Mouse (Mus musculus) CH12.LX (cell line): ENCODE measurements around the gene Kalrn. TPM values are rescaled to one million over a fixed set of nuclear protein-coding genes. Genes with fewer than 3 reads are reported as not detected.

ENCODE experiments used
- DNase-seq: peaks from one replicate; pipeline ENCODE4 v3.0.0-alpha.2; 2013; ENCODE audit errors: extremely low read depth
- H3K27ac ChIP-seq: 2 replicates; pipeline ENCODE4 v1.5.1; 2012; ENCODE audit warnings: low read depth, mild to moderate bottlenecking, control low read depth, moderate library complexity; ENCODE audit not compliant: insufficient read depth
- H3K27me3 ChIP-seq: replicated peaks from 2 replicates; pipeline ENCODE3; 2012; ENCODE audit warnings: inconsistent platforms
- H3K36me3 ChIP-seq, 2 experiments: replicated peaks in 1 of 2; 2 replicates each; pipeline versions ENCODE3 to v1.6.1; 2012; ENCODE audit warnings: inconsistent platforms in 1 of 2, low read length in 1 of 2, mild to moderate bottlenecking in 1 of 2, mixed read lengths in 1 of 2, moderate library complexity in 1 of 2; ENCODE audit not compliant: control insufficient read depth in 1 of 2, insufficient read depth in 1 of 2
- H3K4me1 ChIP-seq, 2 experiments: 2 replicates each; pipeline ENCODE4 v1.6.1; 2012; ENCODE audit warnings: inconsistent platforms in 1 of 2, moderate library complexity in 1 of 2; ENCODE audit not compliant: insufficient read depth in 2 of 2, control insufficient read depth in 1 of 2
- H3K4me2 ChIP-seq: 2 replicates; pipeline ENCODE4 v1.6.1; 2012; ENCODE audit warnings: low read depth, mild to moderate bottlenecking, control low read depth; ENCODE audit not compliant: poor library complexity, insufficient read depth, severe bottlenecking
- H3K4me3 ChIP-seq, 3 experiments: fragments of 150-350 bp in 1 of 3; sonication (generic) in 1 of 3; replicated peaks in 1 of 3; 2 replicates each; pipeline versions ENCODE3 to v1.5.1; 2011 to 2012; ENCODE audit warnings: low read depth in 2 of 3, low read length in 2 of 3, mild to moderate bottlenecking in 2 of 3, moderate library complexity in 2 of 3, control low read depth in 1 of 3, improper control_type of control experiment in 1 of 3, inconsistent platforms in 1 of 3, mixed read lengths in 1 of 3; ENCODE audit not compliant: poor library complexity in 1 of 3
- H3K79me2 ChIP-seq: replicated peaks from 2 replicates; pipeline ENCODE4 v1.6.1; 2012; ENCODE audit warnings: mild to moderate bottlenecking, moderate library complexity; ENCODE audit not compliant: control insufficient read depth, poor library complexity, insufficient read depth, severe bottlenecking; ENCODE audit errors: extremely low read depth
- H3K9ac ChIP-seq: 2 replicates; pipeline ENCODE4 v1.6.1; 2012; ENCODE audit warnings: low read depth, mild to moderate bottlenecking, control low read depth, moderate library complexity; ENCODE audit not compliant: insufficient read depth
- H3K9me3 ChIP-seq: replicated peaks from 2 replicates; pipeline ENCODE3; 2012; ENCODE audit warnings: low read length, inconsistent platforms, mixed read lengths
- BHLHE40 ChIP-seq: IDR thresholded peaks from 2 replicates; pipeline ENCODE4 v1.6.1; 2011; ENCODE audit warnings: mild to moderate bottlenecking, low read depth, low read length, improper control_type of control experiment
- CHD2 ChIP-seq: IDR thresholded peaks from 2 replicates; pipeline ENCODE4 v1.6.1; 2011; ENCODE audit warnings: low read length, improper control_type of control experiment
- CTCF ChIP-seq, 2 experiments: IDR thresholded peaks in 1 of 2; conservative IDR thresholded peaks in 1 of 2; 2 replicates each; pipeline ENCODE4 v1.5.1; 2011 to 2012; ENCODE audit warnings: low read depth in 2 of 2, low read length in 2 of 2, improper control_type of control experiment in 1 of 2, inconsistent platforms in 1 of 2, mild to moderate bottlenecking in 1 of 2, moderate library complexity in 1 of 2
- ELF1 ChIP-seq: IDR thresholded peaks from 2 replicates; pipeline ENCODE4 v1.6.1; 2014; ENCODE audit warnings: low read depth, mild to moderate bottlenecking, inconsistent platforms, low read length, improper control_type of control experiment
- EP300 ChIP-seq: IDR thresholded peaks from 2 replicates; pipeline ENCODE4 v1.6.1; 2011; ENCODE audit warnings: low read length, improper control_type of control experiment
- GABPA ChIP-seq: IDR thresholded peaks from 2 replicates; pipeline ENCODE4 v1.6.1; 2012; ENCODE audit warnings: low read depth, low read length, improper control_type of control experiment, inconsistent platforms; ENCODE audit not compliant: insufficient replicate concordance
- IRF4 ChIP-seq: IDR thresholded peaks from 2 replicates; pipeline ENCODE4 v1.6.1; 2014; ENCODE audit warnings: low read depth, mild to moderate bottlenecking, inconsistent platforms, low read length, improper control_type of control experiment
- JUN ChIP-seq: IDR thresholded peaks from 2 replicates; pipeline ENCODE4 v1.6.1; 2011; ENCODE audit warnings: low read depth, mild to moderate bottlenecking, low read length, improper control_type of control experiment, moderate library complexity; ENCODE audit not compliant: insufficient read depth
- JUND ChIP-seq: conservative IDR thresholded peaks from 2 replicates; pipeline ENCODE4 v1.6.1; 2011; ENCODE audit warnings: low read depth, low read length, improper control_type of control experiment
- KAT2A ChIP-seq: IDR thresholded peaks from 2 replicates; pipeline ENCODE4 v1.6.1; 2012; ENCODE audit warnings: low read length, improper control_type of control experiment, inconsistent platforms; ENCODE audit not compliant: insufficient replicate concordance
- MAX ChIP-seq: IDR thresholded peaks from 2 replicates; pipeline ENCODE4 v1.6.1; 2011; ENCODE audit warnings: low read length, improper control_type of control experiment
- NRF1 ChIP-seq: IDR thresholded peaks from 2 replicates; pipeline ENCODE4 v1.6.1; 2014; ENCODE audit warnings: low read depth, mild to moderate bottlenecking, inconsistent platforms, low read length, improper control_type of control experiment, moderate library complexity
- PAX5 ChIP-seq: IDR thresholded peaks from 2 replicates; pipeline ENCODE4 v1.6.1; 2012; ENCODE audit warnings: low read length, inconsistent platforms, mixed read lengths
- SIN3A ChIP-seq: IDR thresholded peaks from 2 replicates; pipeline ENCODE4 v1.6.1; 2012; ENCODE audit warnings: low read length, improper control_type of control experiment, inconsistent platforms
- SMC3 ChIP-seq: IDR thresholded peaks from 2 replicates; pipeline ENCODE4 v1.6.1; 2011; ENCODE audit warnings: low read depth, low read length, improper control_type of control experiment
- TBP ChIP-seq: conservative IDR thresholded peaks from 2 replicates; pipeline ENCODE4 v1.6.1; 2011; ENCODE audit warnings: low read depth, low read length, improper control_type of control experiment
- TCF12 ChIP-seq: IDR thresholded peaks from 2 replicates; pipeline ENCODE4 v1.6.1; 2014; ENCODE audit warnings: low read depth, mild to moderate bottlenecking, inconsistent platforms, low read length, improper control_type of control experiment
- UBTF ChIP-seq: IDR thresholded peaks from 2 replicates; pipeline ENCODE4 v1.6.1; 2012; ENCODE audit warnings: low read depth, mild to moderate bottlenecking, inconsistent platforms, low read length, improper control_type of control experiment, moderate library complexity
- USF1 ChIP-seq: IDR thresholded peaks from 2 replicates; pipeline ENCODE4 v1.6.1; 2014; ENCODE audit warnings: low read depth, mild to moderate bottlenecking, inconsistent platforms, low read length, improper control_type of control experiment
- USF2 ChIP-seq: conservative IDR thresholded peaks from 2 replicates; pipeline ENCODE4 v1.6.1; 2011; ENCODE audit warnings: low read depth, low read length, improper control_type of control experiment
- ZKSCAN1 ChIP-seq: IDR thresholded peaks from 2 replicates; pipeline ENCODE4 v1.6.1; 2012; ENCODE audit warnings: low read depth, inconsistent platforms, low read length, improper control_type of control experiment, borderline replicate concordance
- ZMIZ1 ChIP-seq: IDR thresholded peaks from 2 replicates; pipeline ENCODE4 v1.6.1; 2012; ENCODE audit warnings: low read depth, mild to moderate bottlenecking, inconsistent platforms, low read length, improper control_type of control experiment
- ZNF384 ChIP-seq: IDR thresholded peaks from 2 replicates; pipeline ENCODE4 v1.6.1; 2012; ENCODE audit warnings: low read depth, low read length, improper control_type of control experiment, inconsistent platforms
- dilution Hi-C: fragments of 300-500 bp; cut with MboI; formaldehyde crosslinking; loops from 2 replicates; pipeline ENCODE4 v1.14.3; 2020; ENCODE audit warnings: low sequenced_read_pairs; ENCODE audit not compliant: extremely low pct_unique_long_range_greater_than_20kb, extremely low pct_ligation_motif_present
- in situ Hi-C: fragments of 300-500 bp; cut with MboI; formaldehyde crosslinking; loops from 3 replicates; pipeline ENCODE4 v1.14.3; 2019; ENCODE audit warnings: low sequenced_read_pairs, low pct_ligation_motif_present, low pct_unique_long_range_greater_than_20kb, mixed read lengths
- polyA plus RNA-seq: library from polyadenylated mRNA; unstranded; fragments of >175 nt; gene quantifications from 2 replicates; pipeline ENCODE4 v1.2.1, GENCODE M21; 2012; ENCODE audit warnings: low read depth; ENCODE audit not compliant: insufficient read length
- total RNA-seq, 2 experiments: library from RNA; depleted of rRNA; stranded (reverse); fragments of 300-350 nt in 1 of 2; fragments of >200 nt in 1 of 2; gene quantifications; 2 replicates each; pipeline ENCODE4 v1.2.3; 2012 to 2014

The Kalrn gene
- total and polyA plus RNA-seq, 3 experiments = 0.08 to 0.09 TPM; not detected in 1

DNA sequence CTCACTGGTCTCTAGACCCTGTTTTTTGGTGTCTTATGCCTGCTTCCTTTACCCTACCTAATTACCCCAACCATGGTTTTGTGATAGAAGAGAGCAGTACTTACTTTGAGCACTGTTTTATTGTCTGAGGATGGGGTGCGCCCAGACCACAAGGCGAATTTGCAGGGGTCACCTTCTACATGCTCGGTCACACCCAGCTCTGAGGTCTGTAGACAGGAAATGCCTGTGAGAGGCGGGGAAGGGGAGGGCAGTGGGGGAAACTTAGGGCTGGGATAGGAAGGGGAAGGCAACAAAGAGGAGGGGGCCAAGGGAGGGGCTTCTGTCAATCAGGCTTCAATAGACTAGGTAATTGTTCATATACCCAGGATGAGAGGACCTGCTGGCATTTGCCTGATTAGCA lies 397.7 kb downstream of the Kalrn start:
- H3K27me3 ChIP-seq = peaks cover 60% of the 10 kb centered on the region
- no peaks in the 10 kb centered on the region for H3K9me3 ChIP-seq
- H3K9ac ChIP-seq = no peak overlapping the region
- in situ Hi-C loops = no loop called here
- H3K4me1 ChIP-seq = no peaks in the 10 kb centered on the region
- H3K36me3 ChIP-seq = no peaks in the 10 kb centered on the region
- dilution Hi-C loops = no loop called here
- no peak overlapping the region for H3K27ac ChIP-seq
- H3K4me2 ChIP-seq = no peak overlapping the region
- no peaks in the 10 kb centered on the region for H3K79me2 ChIP-seq
- no peak for DNase-seq
- no peak overlapping the region for H3K4me3 ChIP-seq
- TF ChIP-seq ZNF384 = no peak
- no peak for TF ChIP-seq SMC3
- TF ChIP-seq CTCF (conservative IDR thresholded peaks at IDR 0.05 in 1 of 2, IDR thresholded peaks at IDR 0.05 in 1 of 2; ENCODE audit: low read depth in 2 of 2, low read length in 2 of 2) = no peak
- TF ChIP-seq JUN = no peak
- TF ChIP-seq PAX5 = no peak
- TF ChIP-seq ZKSCAN1 = no peak
- TF ChIP-seq EP300 = no peak
- TF ChIP-seq BHLHE40 = no peak
- no peak for TF ChIP-seq ELF1
- TF ChIP-seq CHD2 = no peak
- no peak for TF ChIP-seq TCF12
- TF ChIP-seq USF2 = no peak

DNA sequence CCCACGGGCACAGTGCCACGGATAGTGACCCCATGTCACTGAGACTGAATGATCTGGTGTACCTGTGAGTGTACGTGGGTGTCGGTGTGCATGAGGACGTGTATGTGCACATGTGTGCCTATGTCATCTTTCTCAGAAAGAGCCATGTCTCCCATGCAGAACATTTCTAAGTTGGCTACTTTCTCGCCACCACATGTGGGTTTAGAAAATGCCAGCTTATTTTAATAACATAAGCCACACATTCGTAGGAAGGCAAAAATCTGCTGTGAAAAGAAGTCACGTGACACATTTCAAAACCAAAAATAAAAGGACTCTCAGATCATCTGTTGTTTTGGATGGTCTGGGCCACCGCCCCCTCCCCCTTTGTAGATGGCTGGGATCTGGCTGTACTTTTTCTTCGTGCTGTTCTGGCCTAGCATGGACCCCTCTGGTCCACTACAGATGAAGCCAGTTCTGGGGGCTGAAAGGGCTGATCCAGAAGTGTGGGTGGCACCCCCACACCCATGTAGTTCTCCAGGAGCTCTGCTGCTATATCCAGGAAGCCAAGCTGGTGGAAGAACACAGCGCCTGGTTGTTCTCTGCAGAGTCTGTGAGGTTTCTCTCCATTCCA lies 400.7 kb downstream of the Kalrn start:
- no peaks in the 10 kb centered on the region for H3K9me3 ChIP-seq
- TF ChIP-seq USF1 = peak; percentile 47
- no peak for TF ChIP-seq ELF1
- TF ChIP-seq USF2 = peak; percentile 51
- TF ChIP-seq JUND = no peak
- TF ChIP-seq, all 38 proteins: peak for 2
- Histone ChIP-seq H3K4me1 (no peaks in the 10 kb centered on the region), H3K4me2 (no peak overlapping the region), H3K27ac (no peak overlapping the region), H3K27me3 (peaks cover 33% of the 10 kb centered on the region), H3K9ac (no peak overlapping the region), H3K36me3 (no peaks in the 10 kb centered on the region), H3K4me3 (no peak overlapping the region), H3K79me2 (no peaks in the 10 kb centered on the region)
- dilution Hi-C loops = no loop called here
- in situ Hi-C loops = no loop called here
- DNase-seq = no peak

DNA sequence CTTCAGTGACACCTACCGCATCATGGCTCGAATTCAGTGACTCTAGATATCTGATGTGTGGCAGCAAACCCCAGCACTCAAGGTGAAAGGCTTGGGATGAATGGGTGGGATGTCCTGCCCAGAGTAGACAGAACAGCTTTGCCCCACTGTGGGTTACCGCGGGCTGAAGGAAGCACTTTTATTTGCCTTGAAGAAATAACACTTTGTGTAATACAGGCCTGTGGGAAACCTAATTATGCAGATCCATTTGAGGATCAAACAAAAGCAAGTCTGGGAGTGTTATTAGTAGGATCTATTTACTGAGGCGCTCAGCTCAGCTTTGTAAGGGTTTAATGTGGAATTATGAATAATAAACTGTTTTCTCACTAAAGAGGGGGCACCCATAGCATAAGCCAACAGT lies 406.3 kb downstream of the Kalrn start:
- in situ Hi-C loops = no loop called here
- no peak overlapping the region for H3K4me2 ChIP-seq
- H3K4me3 ChIP-seq = no peak overlapping the region
- H3K27ac ChIP-seq = no peak overlapping the region
- dilution Hi-C loops = no loop called here
- H3K36me3 ChIP-seq = no peaks in the 10 kb centered on the region
- no peak overlapping the region for H3K9ac ChIP-seq
- DNase-seq = no peak
- peaks cover 34% of the 10 kb centered on the region for H3K27me3 ChIP-seq
- TF ChIP-seq ZMIZ1 = no peak
- no peak for TF ChIP-seq ELF1
- TF ChIP-seq ZKSCAN1 = no peak
- TF ChIP-seq CHD2 = no peak
- TF ChIP-seq ZNF384 = no peak
- no peak for TF ChIP-seq CTCF (conservative IDR thresholded peaks at IDR 0.05 in 1 of 2, IDR thresholded peaks at IDR 0.05 in 1 of 2; ENCODE audit: low read depth in 2 of 2, low read length in 2 of 2)
- no peak for TF ChIP-seq USF1
- no peak for TF ChIP-seq USF2
- no peak for TF ChIP-seq KAT2A
- TF ChIP-seq NRF1 = no peak
- TF ChIP-seq GABPA = no peak
- no peak for TF ChIP-seq IRF4
- no peak for TF ChIP-seq TBP
- TF ChIP-seq PAX5 = no peak
- TF ChIP-seq SIN3A = no peak
- no peak for TF ChIP-seq UBTF
- TF ChIP-seq MAX = no peak
- H3K9me3 ChIP-seq = no peaks in the 10 kb centered on the region
- no peaks in the 10 kb centered on the region for H3K4me1 ChIP-seq
- no peaks in the 10 kb centered on the region for H3K79me2 ChIP-seq
